Comparison of ENCODE assay signal across 27 mouse cellular contexts in the genomic region with DNA sequence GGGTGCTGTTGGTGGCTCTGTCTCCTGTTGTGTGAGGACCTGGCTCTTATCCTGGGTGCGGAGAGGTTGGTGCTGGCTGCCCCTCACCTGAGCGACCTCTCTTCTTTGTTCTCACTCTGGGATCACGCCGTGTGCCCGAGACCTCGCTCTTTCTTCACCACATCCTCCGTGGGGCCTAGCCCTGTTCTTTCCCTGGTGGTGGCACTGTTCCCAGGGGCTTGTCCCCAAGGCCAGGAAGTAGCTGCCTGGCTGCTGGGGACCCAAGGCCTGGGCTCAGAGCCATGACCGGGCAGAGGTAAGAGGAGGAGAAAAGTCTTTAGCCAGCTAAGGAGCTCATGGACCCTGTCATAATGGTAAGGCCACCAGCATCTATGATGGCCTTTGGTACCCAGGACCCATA. TPM values are rescaled to one million over a fixed set of nuclear protein-coding genes. Genes with fewer than 3 reads are reported as not detected.
DNase-seq lines count a peak whose midpoint lies in the region; ATAC-seq lines count a peak whose summit lies in the region.
"Had no signal": no experiment of that assay in that cellular context is flagged by ENCODE, and none has a peak within 500 bp of the region (broad histone marks: within the 10 kb centered on the region; RNA-seq: fewer than 3 reads in every experiment).

No protein-coding gene starts in this region.

- no peaks in the 10 kb centered on the region for H3K36me3 ChIP-seq in forebrain, embryonic 10.5 days (replicated peaks)
- no peaks in the 10 kb centered on the region for H3K36me3 ChIP-seq in forebrain, embryonic 13.5 days (ENCODE audit: poor library complexity, severe bottlenecking)
- no peaks in the 10 kb centered on the region for H3K36me3 ChIP-seq in hindbrain, embryonic 10.5 days
- H3K36me3 ChIP-seq in hindbrain, embryonic 11.5 days (ENCODE audit: control insufficient read depth, insufficient read depth, low read length), result no peaks in the 10 kb centered on the region
- H3K36me3 ChIP-seq: hindbrain, embryonic 12.5 days; intestine, embryonic 15.5 days; lung, embryonic 15.5 days; midbrain, embryonic 12.5 days; stomach, embryonic 15.5 days had no signal

- H3K4me1 ChIP-seq in forebrain, embryonic 10.5 days, result peaks cover 71% of the 10 kb centered on the region
- H3K4me1 ChIP-seq in forebrain, embryonic 13.5 days, result peaks cover 37% of the 10 kb centered on the region
- H3K4me1 ChIP-seq in hindbrain, embryonic 10.5 days (replicated peaks), result peaks cover 80% of the 10 kb centered on the region
- H3K4me1 ChIP-seq in hindbrain, embryonic 11.5 days (replicated peaks; ENCODE audit: control insufficient read depth, insufficient read depth, low read length), result peaks cover 3% of the 10 kb centered on the region; the same call in 1 of the 2 replicates

- H3K27me3 ChIP-seq in forebrain, embryonic 10.5 days (ENCODE audit: poor library complexity, severe bottlenecking), result no peaks in the 10 kb centered on the region
- H3K27me3 ChIP-seq in forebrain, embryonic 13.5 days, result 0 out of 2 replicates have a peak, but pooled peaks cover 3% of the 10 kb centered on the region
- H3K27me3 ChIP-seq in hindbrain, embryonic 10.5 days (ENCODE audit: insufficient read depth, poor library complexity, severe bottlenecking), result no peaks in the 10 kb centered on the region; the same call in 1 of the 2 replicates
- H3K27me3 ChIP-seq in hindbrain, embryonic 11.5 days (ENCODE audit: control insufficient read depth, insufficient read depth, low read length), result no peaks in the 10 kb centered on the region
- H3K27me3 ChIP-seq: hindbrain, embryonic 12.5 days; intestine, embryonic 15.5 days; lung, embryonic 15.5 days; midbrain, embryonic 12.5 days; Patski; stomach, embryonic 15.5 days had no signal

- peak overlapping the region; percentile 65 for H3K27ac ChIP-seq in forebrain, embryonic 10.5 days
- no peak overlapping the region for H3K27ac ChIP-seq in forebrain, embryonic 13.5 days
- H3K27ac ChIP-seq in hindbrain, embryonic 10.5 days, result peak overlapping the region; percentile 71
- H3K27ac ChIP-seq in hindbrain, embryonic 11.5 days (ENCODE audit: low read depth, low read length), result no peak overlapping the region
- H3K27ac ChIP-seq: hindbrain, embryonic 12.5 days; hindbrain, postnatal 0 days; intestine, embryonic 15.5 days; kidney, postnatal 0 days; lung, embryonic 15.5 days; midbrain, embryonic 12.5 days; stomach, embryonic 15.5 days had no signal

- H3K9ac ChIP-seq in forebrain, embryonic 13.5 days, result no peak overlapping the region
- H3K9ac ChIP-seq in hindbrain, embryonic 11.5 days (ENCODE audit: low read depth, low read length), result no peak overlapping the region
- H3K9ac ChIP-seq: hindbrain, embryonic 12.5 days; intestine, embryonic 15.5 days; lung, embryonic 15.5 days; midbrain, embryonic 12.5 days; stomach, embryonic 15.5 days had no signal

- H3K4me3 ChIP-seq in forebrain, embryonic 10.5 days, result no peak overlapping the region
- H3K4me3 ChIP-seq in forebrain, embryonic 13.5 days, result no peak overlapping the region
- no peak overlapping the region for H3K4me3 ChIP-seq in hindbrain, embryonic 10.5 days
- no peak overlapping the region for H3K4me3 ChIP-seq in hindbrain, embryonic 11.5 days (ENCODE audit: low read depth, low read length)
- H3K4me3 ChIP-seq: erythroblast, embryonic 14.5 days; hindbrain, embryonic 12.5 days; intestine, embryonic 15.5 days; lung, embryonic 15.5 days; midbrain, embryonic 12.5 days; stomach, embryonic 15.5 days had no signal

- DNase-seq in forebrain, embryonic 10.5 days (ENCODE audit: extremely low spot score, low spot score), result no peak
- no peak for DNase-seq in hindbrain, embryonic 10.5 days (ENCODE audit: low spot score)
- no peak for DNase-seq in hindbrain, embryonic 11.5 days (ENCODE audit: low spot score)
- peak; percentile 82 for DNase-seq in adrenal gland, postnatal 14 days
- no peak for DNase-seq in spleen, adult 12 weeks (ENCODE audit: low spot score)
- DNase-seq in retina, postnatal 1 day, result no peak
- DNase-seq: cerebellum, adult 18-20 months; heart, postnatal 10 days; kidney, adult 8-10 months; layer of hippocampus, adult 9-11 months; right cerebral cortex, postnatal 14 days; thymus, adult 2 months; thymus, postnatal 4 days had no signal

- 83% methylated on average over 8 of the region's 8 CpGs for WGBS in forebrain, embryonic 10.5 days
- 71% methylated on average over 8 of the region's 8 CpGs for WGBS in forebrain, embryonic 13.5 days
- WGBS in hindbrain, embryonic 10.5 days, result 81% methylated on average over 8 of the region's 8 CpGs
- 87% methylated on average over 8 of the region's 8 CpGs for WGBS in hindbrain, embryonic 11.5 days

- ATAC-seq in forebrain, embryonic 13.5 days, result no peak
- no peak for ATAC-seq in hindbrain, embryonic 11.5 days (ENCODE audit: low FRiP score)
- peak; percentile 27 to 30; a peak in 2 of 4 replicates for ATAC-seq in hematopoietic stem cell, adult 5-6 weeks (replicated peaks in 1 of 2; ENCODE audit: insufficient read depth in 1 of 2, low FRiP score in 2 of 2, low TSS enrichment in 1 of 2, low read depth in 1 of 2, poor library complexity in 2 of 2, severe bottlenecking in 2 of 2)
- ATAC-seq: forebrain, embryonic 14.5 days; hindbrain, postnatal 0 days; intestine, embryonic 15.5 days; Patski had no signal

- no peak overlapping the region for H3K4me2 ChIP-seq in forebrain, embryonic 13.5 days
- H3K4me2 ChIP-seq in hindbrain, embryonic 11.5 days (replicated peaks; ENCODE audit: low read depth, low read length), result no peak overlapping the region
- H3K4me2 ChIP-seq: heart, embryonic 11.5 days; hindbrain, embryonic 12.5 days; intestine, embryonic 15.5 days; liver, embryonic 11.5 days; lung, embryonic 15.5 days; midbrain, embryonic 12.5 days; stomach, embryonic 15.5 days had no signal

- no peaks in the 10 kb centered on the region for H3K9me3 ChIP-seq in forebrain, embryonic 10.5 days
- no peaks in the 10 kb centered on the region for H3K9me3 ChIP-seq in forebrain, embryonic 13.5 days (replicated peaks)
- H3K9me3 ChIP-seq in hindbrain, embryonic 10.5 days, result no peaks in the 10 kb centered on the region
- H3K9me3 ChIP-seq in hindbrain, embryonic 11.5 days (ENCODE audit: control insufficient read depth, low read length), result no peaks in the 10 kb centered on the region
- H3K9me3 ChIP-seq: hindbrain, embryonic 12.5 days; intestine, embryonic 15.5 days; lung, embryonic 15.5 days; midbrain, embryonic 12.5 days; stomach, embryonic 15.5 days had no signal

RNA-seq across cellular contexts. Expression of gene Gse1, which starts 25.4 kb away (rescaled TPM):
- 11.1 and 12.0 TPM in 2 replicates for polyA plus RNA-seq in forebrain, embryonic 10.5 days (2016; fragmentation: Nextera tagmentation; extraction: Ambion mirVana)
- polyA plus RNA-seq in forebrain, embryonic 13.5 days (2015; fragmentation: Nextera tagmentation; extraction: Ambion mirVana), result 24.0 and 24.9 TPM in 2 replicates
- 14.3 and 22.9 TPM in 2 replicates for polyA plus RNA-seq in hindbrain, embryonic 10.5 days (2016; fragmentation: Nextera tagmentation; extraction: Ambion mirVana)
- 16.5 and 17.8 TPM in 2 replicates for polyA plus RNA-seq in hindbrain, embryonic 11.5 days (2014; fragmentation: Nextera tagmentation; extraction: Ambion mirVana)
- total RNA-seq in adrenal gland, postnatal 14 days (2021), result 29.9 and 33.9 TPM in 2 replicates
- 16.6 and 21.2 TPM in 2 replicates for total RNA-seq in hematopoietic stem cell, adult 5-6 weeks (2017)

Comparison
In these comparisons a context has a peak if more than half of its experiments do, and no peak if none do; other contexts are left out.
1. H3K27ac ChIP-seq: peak in forebrain, embryonic 10.5 days (single experiment) and hindbrain, embryonic 10.5 days (single experiment); none in forebrain, embryonic 13.5 days (single experiment) and hindbrain, embryonic 11.5 days (single experiment).
2. ATAC-seq: peak in hematopoietic stem cell, adult 5-6 weeks (2 of 2); none in forebrain, embryonic 13.5 days (single experiment) and hindbrain, embryonic 11.5 days (single experiment).